Mouse (Mus musculus) limb, embryonic 12.5 days (tissue): Measurements from ENCODE around the gene Olfr974. TPM values are rescaled to one million over a fixed set of nuclear protein-coding genes. Genes with fewer than 3 reads are reported as not detected.
"Not testable (repeated sequence)": the region's sequence is repeated elsewhere in the genome, so short reads cannot be mapped to it uniquely, and the experiment has no call there.

Experiments
- ATAC-seq: fragments of 200-750 bp; cut with Nextera tagmentation; 2 replicates; pipeline ENCODE4 v1.8.0; 2017; ENCODE audit warnings: low read depth, moderate TSS enrichment; ENCODE audit not compliant: insufficient number of reproducible peaks, insufficient read depth, low FRiP score, low TSS enrichment
- H3K27ac ChIP-seq: fragments of 300-500 bp; sonication (generic); 2 replicates; pipeline ENCODE4 v1.5.1; 2016; ENCODE audit warnings: mild to moderate bottlenecking, moderate library complexity
- H3K27me3 ChIP-seq: fragments of 300-500 bp; sonication (generic); 2 replicates; pipeline ENCODE4 v1.6.1; 2016; ENCODE audit warnings: mild to moderate bottlenecking, moderate library complexity
- H3K36me3 ChIP-seq: fragments of 300-500 bp; sonication (generic); 2 replicates; pipeline ENCODE4 v1.6.1; 2016; ENCODE audit warnings: mild to moderate bottlenecking, moderate library complexity
- H3K4me1 ChIP-seq: fragments of 300-500 bp; sonication (generic); replicated peaks from 2 replicates; pipeline ENCODE4 v1.6.1; 2016
- H3K4me2 ChIP-seq: fragments of 300-500 bp; sonication (generic); 2 replicates; pipeline ENCODE4 v1.6.1; 2016; ENCODE audit warnings: mild to moderate bottlenecking, moderate library complexity
- H3K4me3 ChIP-seq: fragments of 300-500 bp; sonication (generic); replicated peaks from 2 replicates; pipeline ENCODE4 v1.5.1; 2016; ENCODE audit warnings: mild to moderate bottlenecking
- H3K9ac ChIP-seq: fragments of 300-500 bp; sonication (generic); replicated peaks from 2 replicates; pipeline ENCODE4 v1.6.1; 2016; ENCODE audit warnings: mild to moderate bottlenecking, moderate library complexity
- H3K9me3 ChIP-seq: fragments of 300-500 bp; sonication (generic); 2 replicates; pipeline ENCODE4 v1.6.1; 2016; ENCODE audit warnings: mild to moderate bottlenecking, moderate library complexity
- WGBS: fragments of 180-500 bp; shearing (Covaris S2); methylation state at CpG from one replicate; pipeline ENCODE4 v1.1.7; 2016; 5-methylcytosine and 5-hydroxymethylcytosine counted together
- polyA plus RNA-seq: library from polyadenylated mRNA; unstranded; fragments of >200 nt; fragmentation: Nextera tagmentation; extraction: Ambion mirVana; gene quantifications from 2 replicates; pipeline ENCODE4 v1.2.1, GENCODE M21; 2016

Gene Olfr974
- polyA plus RNA-seq = not detected in 2 replicates

DNA sequence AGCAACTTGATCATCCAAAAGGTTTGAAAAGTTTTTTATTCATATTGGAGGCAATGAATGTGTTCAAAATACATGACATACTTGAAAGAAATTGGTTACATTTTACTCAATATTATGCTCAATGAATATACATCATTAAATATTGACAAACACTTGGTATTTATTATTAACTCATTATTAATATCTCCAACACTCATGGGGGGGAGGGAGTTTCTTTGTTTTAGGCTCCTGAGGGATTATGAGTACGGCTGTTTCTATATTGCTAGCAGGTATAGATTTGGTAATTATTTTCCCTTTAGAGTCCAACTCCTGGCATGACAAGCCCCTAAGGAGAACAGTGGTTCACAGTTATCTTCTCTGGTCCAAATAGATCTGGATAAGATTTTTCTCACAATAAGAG, at the start of gene Olfr974:
Gene Olfr974, plus strand, starts transcription at position 301 of the 400 bp plus-strand sequence.
- ATAC-seq = no peak
- no peak within 1 kb of the TSS for H3K4me3 ChIP-seq
- H3K27me3 ChIP-seq = no peaks in the 10 kb centered on the region
- no peaks in the 10 kb centered on the region for H3K36me3 ChIP-seq
- 84% methylated on average over 1 of the region's 1 CpGs for WGBS
- H3K9me3 ChIP-seq = no peaks in the 10 kb centered on the region
- no peak within 1 kb of the TSS for H3K9ac ChIP-seq
- H3K27ac ChIP-seq = no peak within 1 kb of the TSS
- H3K4me2 ChIP-seq = no peak within 1 kb of the TSS
- no peaks in the 10 kb centered on the region for H3K4me1 ChIP-seq

DNA sequence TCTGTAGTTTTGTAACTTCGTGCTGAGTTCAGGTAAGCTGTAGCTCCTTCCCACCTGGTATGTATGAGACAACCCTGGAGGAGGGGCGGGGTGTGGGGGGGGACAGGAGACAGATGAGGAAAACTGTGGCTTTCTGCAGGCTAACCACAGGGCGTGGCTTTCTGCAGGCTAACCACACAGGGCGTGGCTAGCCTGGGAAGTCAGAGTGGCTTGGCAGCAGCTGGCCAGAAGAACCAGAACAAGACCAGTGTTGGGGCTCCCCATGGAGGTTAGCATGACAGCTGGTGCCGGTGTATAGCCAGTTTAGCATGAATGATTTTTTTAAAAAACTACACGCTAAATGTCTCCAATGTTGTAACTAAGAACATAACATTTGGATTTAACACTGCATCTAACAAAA, 32.2 kb upstream of the Olfr974 start:
- Histone ChIP-seq H3K36me3 (no peaks in the 10 kb centered on the region), H3K9me3 (no peaks in the 10 kb centered on the region), H3K27ac (no peak overlapping the region), H3K9ac (no peak overlapping the region), H3K4me1 (no peaks in the 10 kb centered on the region), H3K4me3 (no peak overlapping the region), H3K4me2 (no peak overlapping the region), H3K27me3 (no peaks in the 10 kb centered on the region)
- no peak for ATAC-seq
- WGBS = 75% methylated on average over 6 of the region's 6 CpGs

DNA sequence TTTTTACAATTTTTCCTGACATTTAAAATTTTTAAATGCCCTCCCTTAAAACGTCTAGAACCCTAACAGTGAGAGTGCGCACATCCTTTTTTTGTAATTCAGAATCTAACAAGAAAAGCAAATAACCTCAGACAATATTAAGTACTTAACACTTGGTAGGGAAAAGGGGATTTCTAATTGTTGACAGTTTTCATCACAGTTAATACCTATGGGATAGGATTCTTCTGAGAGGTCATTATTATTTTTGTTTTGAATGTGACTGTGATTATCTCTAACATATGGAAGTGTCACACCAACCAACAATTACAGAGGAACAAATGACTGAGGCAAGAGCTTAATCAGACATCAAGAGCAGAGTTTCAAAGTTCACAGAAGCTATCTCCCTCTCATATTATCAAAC, 30.3 kb upstream of the Olfr974 start, which contains the start of gene Olfr229:
Gene Olfr229, plus strand, starts transcription at position 301 of the 400 bp plus-strand sequence.
- no peaks in the 10 kb centered on the region for H3K4me1 ChIP-seq
- H3K9ac ChIP-seq = no peak within 1 kb of the TSS
- H3K27ac ChIP-seq = no peak within 1 kb of the TSS
- WGBS = 73% methylated on average over 2 of the region's 2 CpGs
- no peak within 1 kb of the TSS for H3K4me3 ChIP-seq
- no peak for ATAC-seq
- no peaks in the 10 kb centered on the region for H3K27me3 ChIP-seq
- no peaks in the 10 kb centered on the region for H3K9me3 ChIP-seq
- H3K4me2 ChIP-seq = no peak within 1 kb of the TSS
- no peaks in the 10 kb centered on the region for H3K36me3 ChIP-seq

DNA sequence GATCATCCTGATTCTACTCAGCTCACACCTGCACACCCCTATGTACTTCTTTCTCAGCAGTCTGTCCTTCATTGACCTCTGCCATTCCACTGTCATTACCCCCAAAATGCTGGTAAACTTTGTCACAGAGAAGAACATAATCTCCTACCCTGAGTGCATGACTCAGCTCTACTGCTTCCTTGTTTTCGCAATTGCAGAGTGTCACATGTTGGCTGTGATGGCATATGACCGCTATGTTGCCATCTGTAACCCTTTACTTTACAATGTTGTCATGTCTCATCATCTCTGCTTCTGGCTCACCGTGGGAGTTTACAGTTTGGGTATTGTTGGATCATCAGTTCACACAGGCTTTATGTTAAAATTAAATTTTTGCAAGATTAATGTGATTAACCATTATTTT, 27.4 kb upstream of the Olfr974 start:
- H3K36me3 ChIP-seq = no peaks in the 10 kb centered on the region
- 86% methylated on average over 3 of the region's 3 CpGs for whole genome bisulfite sequencing
- no peak overlapping the region for H3K27ac ChIP-seq
- no peak overlapping the region for H3K4me2 ChIP-seq
- H3K9me3 ChIP-seq = no peaks in the 10 kb centered on the region
- H3K4me1 ChIP-seq = no peaks in the 10 kb centered on the region
- no peak overlapping the region for H3K9ac ChIP-seq
- ATAC-seq = no peak
- H3K4me3 ChIP-seq = no peak overlapping the region
- H3K27me3 ChIP-seq = no peaks in the 10 kb centered on the region

DNA sequence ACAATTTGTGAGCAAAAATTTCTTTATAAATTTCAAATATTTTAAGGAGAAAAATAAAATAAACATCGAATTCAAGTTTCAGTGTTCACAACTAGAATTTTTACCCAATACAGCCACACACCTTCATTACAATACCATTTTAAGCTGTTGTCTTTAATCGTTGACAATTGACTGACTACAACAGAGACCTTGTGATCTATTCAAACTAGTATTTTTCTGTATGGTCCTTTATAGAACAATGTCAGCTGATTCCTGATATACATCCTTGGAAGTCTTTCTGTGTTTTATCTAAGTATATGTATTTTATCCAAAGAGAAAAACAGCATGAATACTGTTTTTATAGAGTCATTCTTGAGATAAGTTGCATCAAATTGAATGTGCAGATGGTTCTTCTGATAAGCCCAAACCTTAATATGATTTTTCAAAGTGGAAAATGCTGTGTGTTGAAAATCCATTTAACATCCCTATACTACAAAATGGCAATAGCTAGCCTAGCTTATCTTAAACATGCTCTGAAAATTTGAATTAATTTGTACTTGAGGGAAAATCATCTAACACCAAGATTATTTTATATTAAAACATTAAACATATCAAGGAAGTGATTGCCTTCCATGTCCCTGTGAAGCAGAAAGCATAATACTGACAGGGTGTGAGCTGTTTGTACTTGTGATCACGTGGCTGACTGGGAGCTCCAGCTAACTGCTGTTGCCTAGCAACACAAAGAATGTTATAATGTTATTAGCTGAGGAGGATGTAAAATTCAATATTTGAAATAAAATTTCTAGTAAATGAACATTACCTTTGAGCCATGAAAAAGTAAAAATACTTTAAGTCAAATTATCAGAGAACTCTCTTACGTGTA, 9.1 kb upstream of the Olfr974 start:
- H3K9ac ChIP-seq, H3K4me3 ChIP-seq, ATAC-seq, H3K4me2 ChIP-seq, H3K36me3 ChIP-seq, H3K4me1 ChIP-seq, H3K9me3 ChIP-seq, H3K27me3 ChIP-seq, H3K27ac ChIP-seq: not testable (repeated sequence)
- WGBS = no CpG with 5 or more reads among the region's 4 CpGs

DNA sequence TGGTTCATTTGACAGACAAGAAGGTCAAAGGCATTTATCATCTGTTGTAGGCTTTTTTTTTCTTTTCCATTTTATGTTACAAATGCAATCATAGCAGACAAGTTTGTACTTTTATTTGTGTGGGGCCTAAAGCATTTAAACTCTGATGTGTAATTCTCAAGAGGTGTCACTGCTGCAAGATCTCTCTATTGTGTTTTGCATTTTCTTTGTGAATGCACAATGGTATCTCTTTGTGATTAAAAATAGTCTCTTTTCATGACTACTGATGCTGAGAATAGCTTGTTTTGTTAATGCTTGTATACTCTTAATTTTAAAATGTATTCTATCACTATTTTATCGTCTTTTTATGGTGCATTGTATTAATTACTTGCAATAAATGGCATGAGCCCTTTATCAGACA, 8.5 kb upstream of the Olfr974 start:
- WGBS = 80% methylated on average over 1 of the region's 1 CpGs
- H3K9ac ChIP-seq, H3K4me1 ChIP-seq, ATAC-seq, H3K4me3 ChIP-seq, H3K27me3 ChIP-seq, H3K27ac ChIP-seq, H3K36me3 ChIP-seq, H3K4me2 ChIP-seq, H3K9me3 ChIP-seq: not testable (repeated sequence)

DNA sequence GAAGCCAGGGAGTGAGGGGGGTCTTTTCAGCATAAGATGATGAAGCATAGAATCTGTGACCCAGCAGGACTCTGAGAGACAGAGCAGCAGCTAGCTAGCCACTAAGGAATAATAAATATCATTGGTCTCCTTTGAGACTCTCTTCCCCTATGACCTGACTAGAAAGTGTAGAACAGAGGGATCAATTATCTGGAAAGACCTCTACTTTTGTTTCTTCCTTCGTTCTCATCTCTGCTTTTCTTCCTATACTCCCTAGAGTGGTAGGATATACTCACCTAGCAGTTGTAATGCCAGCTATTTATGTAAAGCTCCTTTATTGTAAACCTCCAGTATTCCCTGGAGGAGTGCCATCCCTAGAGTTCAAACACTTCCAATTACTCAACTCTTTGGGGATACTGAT, 14.6 kb downstream of the Olfr974 start, which contains the start of gene Olfr975:
Gene Olfr975, minus strand, starts transcription at position 101 of the 400 bp plus-strand sequence.
- H3K4me3 ChIP-seq = no peak within 1 kb of the TSS
- H3K9me3 ChIP-seq = no peaks in the 10 kb centered on the region
- 78% methylated on average over 1 of the region's 1 CpGs for WGBS
- no peak within 1 kb of the TSS for H3K9ac ChIP-seq
- H3K27ac ChIP-seq = no peak within 1 kb of the TSS
- no peaks in the 10 kb centered on the region for H3K4me1 ChIP-seq
- H3K4me2 ChIP-seq = no peak within 1 kb of the TSS
- no peaks in the 10 kb centered on the region for H3K36me3 ChIP-seq
- no peaks in the 10 kb centered on the region for H3K27me3 ChIP-seq
- no peak for ATAC-seq

DNA sequence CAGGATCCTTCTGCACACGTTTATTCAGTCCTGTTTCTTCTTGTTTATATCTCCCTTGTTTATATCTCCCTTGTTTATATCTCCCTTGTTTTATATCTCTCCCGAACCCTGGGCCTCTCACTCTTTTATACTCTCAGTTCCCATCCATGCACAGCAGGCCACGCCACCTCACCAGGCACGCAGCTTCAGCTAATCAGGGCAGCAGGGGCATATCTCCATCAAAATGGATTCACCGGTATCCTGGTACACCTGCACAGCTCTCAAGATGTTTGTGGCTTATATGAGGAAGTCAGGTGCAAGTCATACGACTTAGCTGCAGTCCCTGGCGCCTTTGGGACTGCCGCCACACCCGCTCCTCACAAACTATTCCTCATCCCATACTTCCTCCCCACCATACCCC, 23.7 kb downstream of the Olfr974 start, which contains the start of gene Olfr976:
Gene Olfr976, minus strand, starts transcription at position 101 of the 400 bp plus-strand sequence.
- H3K4me1 ChIP-seq, H3K27ac ChIP-seq, H3K4me2 ChIP-seq, ATAC-seq, H3K9ac ChIP-seq, H3K27me3 ChIP-seq, H3K9me3 ChIP-seq, H3K4me3 ChIP-seq, H3K36me3 ChIP-seq: not testable (repeated sequence)
- WGBS = 82% methylated on average over 8 of the region's 9 CpGs

DNA sequence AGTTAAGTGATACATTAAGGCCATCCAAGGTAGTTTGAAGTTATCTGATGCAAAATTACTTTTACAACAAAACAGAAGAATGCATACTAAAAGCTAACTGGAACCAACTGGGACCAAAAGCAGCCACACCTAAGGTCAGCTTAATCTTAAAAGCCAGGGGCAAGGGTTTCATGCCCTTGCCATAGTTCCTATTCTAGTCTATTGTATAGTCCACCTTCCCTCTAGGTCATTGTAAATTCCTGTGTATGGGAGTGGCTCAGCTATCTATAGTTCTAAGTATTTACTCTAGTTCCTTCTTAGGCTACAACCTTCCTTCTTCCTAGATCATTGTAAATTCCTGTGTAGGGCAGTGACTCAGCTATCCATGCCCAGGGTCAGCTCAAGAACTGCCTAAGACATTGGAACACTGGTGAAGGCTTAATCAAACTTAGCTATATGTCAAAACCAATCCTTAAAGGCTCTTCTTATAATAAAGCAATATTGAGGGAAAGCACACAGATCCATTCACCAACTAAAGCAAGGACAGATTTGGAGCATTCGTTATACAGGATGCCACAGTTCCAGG, 39.4 kb downstream of the Olfr974 start:
- H3K9ac ChIP-seq, H3K36me3 ChIP-seq, H3K27ac ChIP-seq, H3K4me2 ChIP-seq, H3K27me3 ChIP-seq, H3K4me3 ChIP-seq, ATAC-seq, H3K9me3 ChIP-seq, H3K4me1 ChIP-seq: not testable (repeated sequence)
- WGBS = 86% methylated on average over 1 of the region's 1 CpGs

DNA sequence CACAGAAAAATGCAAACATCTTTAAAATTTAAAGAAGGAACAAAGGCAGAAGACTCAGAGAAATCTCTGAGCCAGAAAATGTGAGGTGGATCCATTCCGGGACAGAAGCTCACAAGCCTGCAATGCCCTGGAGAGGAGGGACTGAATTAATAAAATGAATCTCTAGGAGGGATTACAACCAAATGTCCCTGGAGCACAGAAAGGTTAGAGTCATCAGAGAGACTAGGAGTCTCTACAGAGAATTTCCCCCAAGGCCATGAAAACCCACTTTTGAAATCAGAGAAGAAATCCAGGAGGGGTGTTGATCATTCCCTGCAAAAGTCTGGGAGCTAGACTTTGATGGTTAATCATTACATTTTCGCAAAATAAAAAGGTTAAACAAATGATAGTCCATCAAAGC, 54.5 kb downstream of the Olfr974 start, which contains the start of gene Olfr978:
Gene Olfr978, plus strand, starts transcription at position 301 of the 400 bp plus-strand sequence.
- Histone ChIP-seq H3K27ac (no peak within 1 kb of the TSS), H3K4me1 (no peaks in the 10 kb centered on the region), H3K36me3 (no peaks in the 10 kb centered on the region), H3K4me3 (no peak within 1 kb of the TSS), H3K9me3 (no peaks in the 10 kb centered on the region), H3K9ac (no peak within 1 kb of the TSS), H3K4me2 (no peak within 1 kb of the TSS), H3K27me3 (no peaks in the 10 kb centered on the region)
- WGBS = 86% methylated on average over 2 of the region's 2 CpGs
- ATAC-seq = no peak
